Mouse (Mus musculus): ENCODE data around the gene Hacl1.
"Not testable (repeated sequence)": the region's sequence is repeated elsewhere in the genome, so short reads cannot be mapped to it uniquely, and the experiment has no call there.

GRCm38 (mm10) chr14:31602616-31602979 lies 38.5 kb downstream of the Hacl1 start:
- not testable (repeated sequence) for TF ChIP-seq CTCF, EP300 (IDR thresholded peaks at IDR 0.05; ENCODE audit: low read depth)
